Mouse (Mus musculus): ENCODE measurements around the gene Olfr1226. TPM values are rescaled to one million over a fixed set of nuclear protein-coding genes. Genes with fewer than 3 reads are reported as not detected.

The Olfr1226 gene
- 0.07 TPM for polyA plus RNA-seq (2014; fragmentation: Illumina TruSeq; extraction: RNeasy Lipid Tissue Mini Kit (QIAGEN cat#74804); ENCODE audit: low read depth, low replicate concordance)

GRCm38 (mm10) chr2:89199948-89200347, at the start of gene Olfr1226:
Gene Olfr1226, minus strand, starts transcription at chr2:89200048.

GRCm38 (mm10) chr2:89174569-89174968, 25.3 kb downstream of the Olfr1226 start, which contains the start of gene Olfr1225:
Gene Olfr1225, minus strand, starts transcription at chr2:89174669.

DNA sequence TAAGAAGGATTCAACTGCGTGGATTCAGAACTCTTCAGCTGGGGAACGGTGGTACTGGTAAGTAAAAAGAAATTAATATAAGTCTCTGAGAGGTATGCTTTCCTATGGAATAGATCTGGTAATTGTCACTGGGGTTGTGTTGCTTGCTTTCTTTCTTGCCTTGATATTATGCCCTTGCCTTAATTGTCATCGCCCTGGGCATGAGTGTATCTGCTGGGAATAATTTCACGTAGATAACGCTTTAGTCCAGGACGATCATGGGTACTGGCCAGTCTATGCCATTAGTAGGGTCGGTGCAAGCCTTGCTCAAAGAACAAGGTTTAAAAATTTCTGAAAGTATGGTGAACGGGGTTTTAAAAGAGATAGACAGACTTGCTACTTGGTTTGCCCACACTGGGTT, 35.9 kb downstream of the Olfr1226 start, which contains the start of gene Olfr1224-ps1:
Olfr1224-ps1 (minus strand) TSS at position 101 of the 400 bp plus-strand sequence.

DNA sequence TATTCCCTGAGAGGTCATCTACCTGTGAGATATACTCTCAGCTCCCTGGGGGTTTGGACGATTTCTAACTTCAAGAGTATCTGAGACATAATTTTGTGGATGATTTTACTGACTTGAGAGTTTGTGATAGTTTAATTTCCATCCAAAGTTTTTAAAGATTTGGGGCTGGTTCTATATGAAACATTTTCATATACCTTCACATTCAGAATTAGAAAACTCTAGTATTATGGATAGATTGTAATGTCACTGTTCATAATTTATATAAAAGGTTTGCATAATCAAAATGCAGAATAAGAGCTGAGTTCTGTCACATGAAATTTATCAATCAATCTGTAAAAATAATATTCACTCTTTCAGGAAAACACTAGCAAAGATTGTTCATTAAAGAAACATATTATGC, 48.4 kb downstream of the Olfr1226 start, which contains the start of gene Olfr1223:
Olfr1223 (minus strand) TSS at position 101 of the 400 bp plus-strand sequence.

Other genes starting within 250 kb of the Olfr1226 start
- gene Olfr1212, start 246.1 kb downstream of the Olfr1226 start, polyA plus RNA-seq (2014; fragmentation: Illumina TruSeq; extraction: RNeasy Lipid Tissue Mini Kit (QIAGEN cat#74804); ENCODE audit: low read depth, low replicate concordance): not detected
- not detected for gene Gm13762, start 219.8 kb downstream of the Olfr1226 start, polyA plus RNA-seq (2014; fragmentation: Illumina TruSeq; extraction: RNeasy Lipid Tissue Mini Kit (QIAGEN cat#74804); ENCODE audit: low read depth, low replicate concordance)
- gene Olfr1214, start 207.4 kb downstream of the Olfr1226 start, polyA plus RNA-seq (2014; fragmentation: Illumina TruSeq; extraction: RNeasy Lipid Tissue Mini Kit (QIAGEN cat#74804); ENCODE audit: low read depth, low replicate concordance): not detected
- not detected for gene Olfr1215, start 193.1 kb downstream of the Olfr1226 start, polyA plus RNA-seq (2014; fragmentation: Illumina TruSeq; extraction: RNeasy Lipid Tissue Mini Kit (QIAGEN cat#74804); ENCODE audit: low read depth, low replicate concordance)
- gene Olfr1216, start 181.7 kb downstream of the Olfr1226 start, polyA plus RNA-seq (2014; fragmentation: Illumina TruSeq; extraction: RNeasy Lipid Tissue Mini Kit (QIAGEN cat#74804); ENCODE audit: low read depth, low replicate concordance): not detected
- not detected for gene Olfr1217, start 168.0 kb downstream of the Olfr1226 start, polyA plus RNA-seq (2014; fragmentation: Illumina TruSeq; extraction: RNeasy Lipid Tissue Mini Kit (QIAGEN cat#74804); ENCODE audit: low read depth, low replicate concordance)
- gene Olfr1218, start 138.9 kb downstream of the Olfr1226 start, polyA plus RNA-seq (2014; fragmentation: Illumina TruSeq; extraction: RNeasy Lipid Tissue Mini Kit (QIAGEN cat#74804); ENCODE audit: low read depth, low replicate concordance): not detected
- 0.07 TPM for gene Olfr1219, start 116.5 kb downstream of the Olfr1226 start, polyA plus RNA-seq (2014; fragmentation: Illumina TruSeq; extraction: RNeasy Lipid Tissue Mini Kit (QIAGEN cat#74804); ENCODE audit: low read depth, low replicate concordance)
- gene Olfr1220, start 93.2 kb downstream of the Olfr1226 start, polyA plus RNA-seq (2014; fragmentation: Illumina TruSeq; extraction: RNeasy Lipid Tissue Mini Kit (QIAGEN cat#74804); ENCODE audit: low read depth, low replicate concordance): 0.07 TPM
- not detected for gene Olfr1221, start 82.8 kb downstream of the Olfr1226 start, polyA plus RNA-seq (2014; fragmentation: Illumina TruSeq; extraction: RNeasy Lipid Tissue Mini Kit (QIAGEN cat#74804); ENCODE audit: low read depth, low replicate concordance)
- gene Olfr1222, start 67.0 kb downstream of the Olfr1226 start, polyA plus RNA-seq (2014; fragmentation: Illumina TruSeq; extraction: RNeasy Lipid Tissue Mini Kit (QIAGEN cat#74804); ENCODE audit: low read depth, low replicate concordance): not detected
- not detected for gene Olfr1223, start 48.5 kb downstream of the Olfr1226 start, polyA plus RNA-seq (2014; fragmentation: Illumina TruSeq; extraction: RNeasy Lipid Tissue Mini Kit (QIAGEN cat#74804); ENCODE audit: low read depth, low replicate concordance)
- gene Olfr1224-ps1, start 36.0 kb downstream of the Olfr1226 start, polyA plus RNA-seq (2014; fragmentation: Illumina TruSeq; extraction: RNeasy Lipid Tissue Mini Kit (QIAGEN cat#74804); ENCODE audit: low read depth, low replicate concordance): not detected
- not detected for gene Olfr1225, start 25.4 kb downstream of the Olfr1226 start, polyA plus RNA-seq (2014; fragmentation: Illumina TruSeq; extraction: RNeasy Lipid Tissue Mini Kit (QIAGEN cat#74804); ENCODE audit: low read depth, low replicate concordance)
- not detected for gene Olfr1228, start 54.0 kb upstream of the Olfr1226 start, polyA plus RNA-seq (2014; fragmentation: Illumina TruSeq; extraction: RNeasy Lipid Tissue Mini Kit (QIAGEN cat#74804); ENCODE audit: low read depth, low replicate concordance)
- not detected for gene Olfr1229, start 88.0 kb upstream of the Olfr1226 start, polyA plus RNA-seq (2014; fragmentation: Illumina TruSeq; extraction: RNeasy Lipid Tissue Mini Kit (QIAGEN cat#74804); ENCODE audit: low read depth, low replicate concordance)
- gene Olfr1230, start 97.2 kb upstream of the Olfr1226 start, polyA plus RNA-seq (2014; fragmentation: Illumina TruSeq; extraction: RNeasy Lipid Tissue Mini Kit (QIAGEN cat#74804); ENCODE audit: low read depth, low replicate concordance): not detected
- not detected for gene Olfr1231, start 107.0 kb upstream of the Olfr1226 start, polyA plus RNA-seq (2014; fragmentation: Illumina TruSeq; extraction: RNeasy Lipid Tissue Mini Kit (QIAGEN cat#74804); ENCODE audit: low read depth, low replicate concordance)
- gene Olfr1232, start 129.6 kb upstream of the Olfr1226 start, polyA plus RNA-seq (2014; fragmentation: Illumina TruSeq; extraction: RNeasy Lipid Tissue Mini Kit (QIAGEN cat#74804); ENCODE audit: low read depth, low replicate concordance): not detected
- gene Olfr1233, start 142.3 kb upstream of the Olfr1226 start, polyA plus RNA-seq (2014; fragmentation: Illumina TruSeq; extraction: RNeasy Lipid Tissue Mini Kit (QIAGEN cat#74804); ENCODE audit: low read depth, low replicate concordance): 0.10 TPM
- gene Olfr1234, start 164.8 kb upstream of the Olfr1226 start, polyA plus RNA-seq (2014; fragmentation: Illumina TruSeq; extraction: RNeasy Lipid Tissue Mini Kit (QIAGEN cat#74804); ENCODE audit: low read depth, low replicate concordance): not detected
- gene Olfr1238, start 209.6 kb upstream of the Olfr1226 start, polyA plus RNA-seq (2014; fragmentation: Illumina TruSeq; extraction: RNeasy Lipid Tissue Mini Kit (QIAGEN cat#74804); ENCODE audit: low read depth, low replicate concordance): not detected
- not detected for gene Olfr1239, start 220.4 kb upstream of the Olfr1226 start, polyA plus RNA-seq (2014; fragmentation: Illumina TruSeq; extraction: RNeasy Lipid Tissue Mini Kit (QIAGEN cat#74804); ENCODE audit: low read depth, low replicate concordance)
- not detected for gene Olfr1240, start 243.0 kb upstream of the Olfr1226 start, polyA plus RNA-seq (2014; fragmentation: Illumina TruSeq; extraction: RNeasy Lipid Tissue Mini Kit (QIAGEN cat#74804); ENCODE audit: low read depth, low replicate concordance)

Measured in testis, adult 10 weeks (tissue).